Mouse (Mus musculus): ENCODE measurements around the gene Zbtb38. TPM values are rescaled to one million over a fixed set of nuclear protein-coding genes. Genes with fewer than 3 reads are reported as not detected.
"Not testable (repeated sequence)": the region's sequence is repeated elsewhere in the genome, so short reads cannot be mapped to it uniquely, and the experiment has no call there.

Zbtb38 gene
- total RNA-seq, 2 experiments from 2014 or later: 5.9 to 6.4 TPM

GRCm38 (mm10) chr9:96690461-96690863 is 62.2 kb downstream of the Zbtb38 start:
- no peak for ATAC-seq (replicated peaks; ENCODE audit: low FRiP score, poor library complexity, severe bottlenecking)

- no peak for ATAC-seq (replicated peaks; ENCODE audit: low FRiP score, poor library complexity, severe bottlenecking)
These were observed 63.6 kb downstream of the Zbtb38 start for GRCm38 (mm10) chr9:96689076-96689475.

GRCm38 (mm10) chr9:96688194-96688875 is 64.3 kb downstream of the Zbtb38 start:
- no peak for ATAC-seq (replicated peaks; ENCODE audit: low FRiP score, poor library complexity, severe bottlenecking)

GRCm38 (mm10) chr9:96687591-96688186 is 64.9 kb downstream of the Zbtb38 start:
- ATAC-seq (replicated peaks; ENCODE audit: low FRiP score, poor library complexity, severe bottlenecking): no peak

- no peak for ATAC-seq (replicated peaks; ENCODE audit: low FRiP score, poor library complexity, severe bottlenecking)
These were observed 67.0 kb downstream of the Zbtb38 start for GRCm38 (mm10) chr9:96685600-96686084.

- ATAC-seq (replicated peaks; ENCODE audit: low FRiP score, poor library complexity, severe bottlenecking): no peak
These were observed 67.6 kb downstream of the Zbtb38 start for GRCm38 (mm10) chr9:96684866-96685599.

GRCm38 (mm10) chr9:96684165-96684792 is 68.4 kb downstream of the Zbtb38 start:
- no peak for ATAC-seq (replicated peaks; ENCODE audit: low FRiP score, poor library complexity, severe bottlenecking)

- ATAC-seq (replicated peaks; ENCODE audit: low FRiP score, poor library complexity, severe bottlenecking): no peak
These were observed 74.0 kb downstream of the Zbtb38 start for GRCm38 (mm10) chr9:96678611-96679010.

- ATAC-seq (replicated peaks; ENCODE audit: low FRiP score, poor library complexity, severe bottlenecking): not testable (repeated sequence)
These were observed 74.9 kb downstream of the Zbtb38 start for GRCm38 (mm10) chr9:96677711-96678110.

- ATAC-seq (replicated peaks; ENCODE audit: low FRiP score, poor library complexity, severe bottlenecking): no peak
These were observed 76.0 kb downstream of the Zbtb38 start for GRCm38 (mm10) chr9:96676671-96677070.

- no peak for ATAC-seq (replicated peaks; ENCODE audit: low FRiP score, poor library complexity, severe bottlenecking)
These were observed 76.6 kb downstream of the Zbtb38 start for GRCm38 (mm10) chr9:96675763-96676640.

- ATAC-seq (replicated peaks; ENCODE audit: low FRiP score, poor library complexity, severe bottlenecking): peak; percentile 58; the same call in 1 of the 2 replicates
These were observed 77.4 kb downstream of the Zbtb38 start for GRCm38 (mm10) chr9:96675071-96675762.

GRCm38 (mm10) chr9:96674301-96674700 is 78.3 kb downstream of the Zbtb38 start:
- no peak for ATAC-seq (replicated peaks; ENCODE audit: low FRiP score, poor library complexity, severe bottlenecking)

GRCm38 (mm10) chr9:96672466-96672865 is 80.2 kb downstream of the Zbtb38 start:
- ATAC-seq (replicated peaks; ENCODE audit: low FRiP score, poor library complexity, severe bottlenecking): no peak

GRCm38 (mm10) chr9:96671249-96671648 is 81.4 kb downstream of the Zbtb38 start:
- no peak for ATAC-seq (replicated peaks; ENCODE audit: low FRiP score, poor library complexity, severe bottlenecking)

- peak; percentile 98 for ATAC-seq (replicated peaks; ENCODE audit: low FRiP score, poor library complexity, severe bottlenecking)
These were observed 82.8 kb downstream of the Zbtb38 start for GRCm38 (mm10) chr9:96669877-96670276.

GRCm38 (mm10) chr9:96668628-96669027 is 84.0 kb downstream of the Zbtb38 start:
- ATAC-seq (replicated peaks; ENCODE audit: low FRiP score, poor library complexity, severe bottlenecking): no peak

- ATAC-seq (replicated peaks; ENCODE audit: low FRiP score, poor library complexity, severe bottlenecking): no peak
These were observed 92.0 kb downstream of the Zbtb38 start for GRCm38 (mm10) chr9:96660510-96661244.

Data from erythroid progenitor cell, adult 5-6 weeks (primary cell).